Mouse (Mus musculus) forebrain, embryonic 16.5 days (tissue): ENCODE data around the gene Gm37240. TPM values are rescaled to one million over a fixed set of nuclear protein-coding genes. Genes with fewer than 3 reads are reported as not detected.

Experiments used
- ATAC-seq: fragments of 200-750 bp; cut with Nextera tagmentation; 2 replicates; pipeline ENCODE4 v1.8.0; 2017; ENCODE audit warnings: mild to moderate bottlenecking, moderate library complexity
- H3K27ac ChIP-seq: fragments of 300-500 bp; sonication (generic); 2 replicates; pipeline ENCODE4 v1.5.1; 2014; ENCODE audit warnings: low read length, control low read depth
- H3K27me3 ChIP-seq: fragments of 300-500 bp; sonication (generic); replicated peaks from 2 replicates; pipeline ENCODE4 v1.6.1; 2014; ENCODE audit warnings: low read length; ENCODE audit not compliant: control insufficient read depth, insufficient read depth
- H3K36me3 ChIP-seq: fragments of 300-500 bp; sonication (generic); 2 replicates; pipeline ENCODE4 v1.6.1; 2014; ENCODE audit not compliant: control insufficient read depth, insufficient read depth
- H3K4me1 ChIP-seq: fragments of 300-500 bp; sonication (generic); replicated peaks from 2 replicates; pipeline ENCODE4 v1.6.1; 2014; ENCODE audit warnings: low read length; ENCODE audit not compliant: control insufficient read depth, insufficient read depth
- H3K4me2 ChIP-seq: fragments of 300-500 bp; sonication (generic); 2 replicates; pipeline ENCODE4 v1.6.1; 2014; ENCODE audit warnings: mild to moderate bottlenecking, low read length, control low read depth
- H3K4me3 ChIP-seq: fragments of 300-500 bp; sonication (generic); replicated peaks from 2 replicates; pipeline ENCODE4 v1.5.1; 2014; ENCODE audit warnings: mild to moderate bottlenecking, low read length, control low read depth
- H3K9ac ChIP-seq: fragments of 300-500 bp; sonication (generic); replicated peaks from 2 replicates; pipeline ENCODE4 v1.6.1; 2014; ENCODE audit warnings: low read depth, low read length, control low read depth
- H3K9me3 ChIP-seq: fragments of 300-500 bp; sonication (generic); 2 replicates; pipeline ENCODE4 v1.6.1; 2016; ENCODE audit warnings: low read length; ENCODE audit not compliant: control insufficient read depth
- WGBS: fragments of 180-500 bp; shearing (Covaris S2); extraction: QIAGEN DNeasy Blood & Tissue Kit; methylation state at CpG from one replicate; pipeline ENCODE4 v1.1.7; 2014; 5-methylcytosine and 5-hydroxymethylcytosine counted together
- polyA plus RNA-seq: library from polyadenylated mRNA; unstranded; fragments of >200 nt; fragmentation: Nextera tagmentation; extraction: Ambion mirVana; gene quantifications from 2 replicates; pipeline ENCODE4 v1.2.1, GENCODE M21; 2015

Gm37240 gene
- polyA plus RNA-seq, 1 experiment from 2014 or later, result 1.6 TPM

DNA sequence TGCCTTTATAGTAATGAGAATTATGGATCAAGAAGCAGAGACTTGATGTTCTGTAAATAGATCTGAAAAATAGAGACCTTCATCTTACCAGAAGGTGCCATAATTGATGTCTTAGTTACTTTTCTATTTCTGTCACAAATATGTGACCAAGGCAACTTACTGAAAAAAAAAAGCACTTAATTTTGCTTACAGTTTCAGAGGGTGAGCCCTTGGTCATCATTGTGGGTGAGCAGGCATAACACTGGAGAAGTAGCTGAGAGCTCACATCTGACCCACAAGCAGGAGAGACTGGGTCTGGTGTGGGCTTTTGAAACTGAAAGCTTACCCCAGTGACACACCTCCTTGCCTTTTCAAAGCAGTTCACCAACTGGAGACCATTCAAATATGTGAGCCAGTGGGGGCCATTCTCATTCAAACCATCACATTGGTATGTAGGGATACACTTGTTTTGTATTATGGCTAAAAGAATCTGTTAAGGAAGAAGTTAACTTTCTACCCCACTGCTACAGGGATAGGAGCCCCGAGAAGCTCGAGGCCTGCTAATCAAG, 1066.6 kb downstream of the Gm37240 start:
- Histone ChIP-seq H3K27ac (no peak overlapping the region), H3K9me3 (no peaks in the 10 kb centered on the region), H3K9ac (no peak overlapping the region), H3K4me3 (no peak overlapping the region), H3K36me3 (no peaks in the 10 kb centered on the region), H3K27me3 (no peaks in the 10 kb centered on the region), H3K4me1 (peaks cover 7% of the 10 kb centered on the region), H3K4me2 (no peak overlapping the region)
- 38% methylated on average over 2 of the region's 2 CpGs for WGBS
- no peak for ATAC-seq

DNA sequence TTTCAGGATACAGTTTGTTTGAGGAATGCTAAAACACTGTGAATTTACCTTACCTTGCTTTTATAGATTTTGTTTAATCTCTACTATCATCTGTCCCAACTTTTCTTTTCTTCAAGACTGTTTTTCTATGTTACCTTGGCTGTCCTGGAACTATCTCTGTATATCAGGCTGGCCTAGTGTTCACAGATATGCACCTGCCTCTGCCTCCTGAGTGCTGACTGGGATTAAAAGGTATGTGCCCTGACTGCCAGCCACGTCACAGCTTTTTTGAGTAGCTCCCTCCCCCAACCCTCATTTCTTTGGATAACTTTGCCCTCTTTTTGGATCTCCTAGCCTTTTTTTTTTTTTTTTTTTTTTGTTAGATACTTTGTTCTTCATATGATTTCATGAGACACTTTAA, 1070.4 kb downstream of the Gm37240 start:
- H3K9me3 ChIP-seq, result no peaks in the 10 kb centered on the region

DNA sequence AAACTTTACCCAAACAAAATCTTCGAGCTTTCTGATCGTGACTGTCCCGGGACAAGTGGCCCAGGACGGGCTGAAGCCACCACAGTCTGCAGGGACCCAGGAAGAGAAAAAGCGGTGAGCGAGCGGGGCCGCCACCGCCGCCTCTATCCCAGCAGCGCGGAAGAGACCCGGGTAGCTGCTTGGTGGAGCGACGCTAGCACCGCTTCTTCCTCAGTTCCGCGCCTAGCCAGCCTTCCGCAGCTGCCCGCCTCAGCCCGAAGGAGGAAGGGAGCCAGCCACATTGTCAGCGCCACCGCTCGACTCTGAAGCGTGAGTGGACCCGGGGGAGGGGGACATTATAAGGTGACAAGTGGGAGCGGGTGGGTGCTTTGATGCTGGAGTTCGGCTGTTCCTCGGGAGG, 1071.9 kb downstream of the Gm37240 start:
- Histone ChIP-seq H3K27ac (peak overlapping the region; percentile 96), H3K9ac (peak overlapping the region; percentile 87), H3K4me1 (peaks cover 23% of the 10 kb centered on the region), H3K36me3 (no peaks in the 10 kb centered on the region), H3K4me3 (peak overlapping the region; percentile 98), H3K4me2 (peak overlapping the region; percentile 99), H3K27me3 (no peaks in the 10 kb centered on the region), H3K9me3 (no peaks in the 10 kb centered on the region)
- ATAC-seq, result peak; percentile 4; the same call in 1 of the 2 replicates
- 0% methylated on average over 29 of the region's 29 CpGs for WGBS

More for the DNA sequence above, 1070.4 kb downstream of the Gm37240 start:
- H3K27ac ChIP-seq, result no peak overlapping the region
- H3K9ac ChIP-seq, result no peak overlapping the region
- H3K4me2 ChIP-seq, result no peak overlapping the region
- peaks cover 23% of the 10 kb centered on the region for H3K4me1 ChIP-seq
- no peaks in the 10 kb centered on the region for H3K36me3 ChIP-seq
- no peaks in the 10 kb centered on the region for H3K27me3 ChIP-seq
- no peak overlapping the region for H3K4me3 ChIP-seq
- 44% methylated on average over 1 of the region's 1 CpGs for WGBS
- no peak for ATAC-seq

DNA sequence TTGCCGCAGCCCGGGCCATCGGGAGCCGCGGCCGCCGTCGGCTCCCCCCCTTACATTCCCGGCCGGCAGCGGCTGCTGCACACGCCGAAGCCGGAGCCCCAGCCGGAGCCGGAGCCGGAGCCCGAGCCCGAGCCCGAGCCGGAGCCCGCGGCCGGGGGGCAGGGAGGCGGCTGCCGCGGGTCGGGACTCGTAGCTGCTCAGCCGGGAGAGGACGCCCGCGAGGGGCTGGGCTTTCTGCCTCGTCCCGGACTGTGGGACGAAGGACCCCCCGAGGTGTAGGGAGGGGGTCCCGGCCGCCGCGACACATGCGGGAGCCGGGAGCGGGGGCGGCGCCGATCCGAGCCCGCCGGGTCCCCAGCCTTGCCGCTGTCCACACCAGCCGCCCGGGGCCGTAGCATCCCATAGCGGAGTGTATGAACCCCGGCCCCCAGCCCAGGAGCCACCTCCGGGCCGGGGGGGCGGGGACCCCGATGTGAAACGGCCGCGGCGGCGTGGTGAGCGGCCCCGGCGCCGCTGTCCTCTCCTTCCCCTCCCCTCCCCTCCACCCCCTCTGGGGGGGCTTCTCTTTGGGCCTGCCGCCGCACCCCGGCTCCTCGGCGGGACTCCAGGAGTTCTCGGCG, 1072.4 kb downstream of the Gm37240 start, which contains the start of gene Fbxw7:
Fbxw7 (plus strand) TSS at position 507 of the 620 bp plus-strand sequence.
- H3K4me1 ChIP-seq, result peaks cover 23% of the 10 kb centered on the region
- H3K36me3 ChIP-seq, result no peaks in the 10 kb centered on the region
- peak within 1 kb of the TSS; percentile 96 for H3K27ac ChIP-seq
- peak within 1 kb of the TSS; percentile 98 for H3K4me3 ChIP-seq
- WGBS, result under 1% methylated on average over 72 of the region's 76 CpGs
- no peak for ATAC-seq
- H3K27me3 ChIP-seq, result no peaks in the 10 kb centered on the region
- no peaks in the 10 kb centered on the region for H3K9me3 ChIP-seq
- H3K9ac ChIP-seq, result peak within 1 kb of the TSS; percentile 87
- peak within 1 kb of the TSS; percentile 99 for H3K4me2 ChIP-seq

DNA sequence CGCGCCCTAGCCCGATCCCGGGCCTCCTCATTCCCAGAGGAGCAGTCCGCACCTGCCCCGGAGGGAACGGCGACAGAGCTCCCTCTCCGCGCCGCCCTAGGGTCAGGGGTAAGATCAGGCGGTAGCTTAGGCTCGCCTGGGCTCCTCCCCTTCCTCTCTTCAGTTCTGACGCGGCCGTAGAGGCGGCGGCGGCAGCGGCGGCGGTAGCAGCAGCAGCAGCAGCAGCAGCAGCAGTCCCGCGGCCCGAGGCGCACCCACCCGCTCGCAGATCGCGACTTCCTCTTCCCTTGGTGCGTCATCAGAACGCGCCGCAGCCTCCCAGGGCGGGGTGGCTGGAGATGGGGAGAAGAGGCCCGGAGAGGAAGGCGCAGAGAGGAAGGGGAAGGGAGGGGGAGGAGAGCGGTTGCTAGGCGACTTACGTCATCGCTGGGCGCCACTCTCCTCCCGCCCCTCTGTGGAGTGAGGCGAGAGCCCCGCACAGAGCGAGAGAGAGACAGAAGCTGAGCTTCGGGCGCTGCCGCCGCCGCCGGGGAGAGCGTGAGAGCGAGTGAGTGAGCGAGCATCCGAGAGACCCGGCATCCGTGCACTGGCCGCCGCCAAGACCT, 1073.1 kb downstream of the Gm37240 start:
- under 1% methylated on average over 48 of the region's 60 CpGs for WGBS
- Histone ChIP-seq H3K4me1 (peaks cover 23% of the 10 kb centered on the region), H3K9me3 (no peaks in the 10 kb centered on the region), H3K4me2 (peak overlapping the region; percentile 99), H3K4me3 (peak overlapping the region; percentile 98), H3K36me3 (no peaks in the 10 kb centered on the region), H3K9ac (peak overlapping the region; percentile 87), H3K27me3 (no peaks in the 10 kb centered on the region), H3K27ac (peak overlapping the region; percentile 96)
- peak; percentile 98 for ATAC-seq

DNA sequence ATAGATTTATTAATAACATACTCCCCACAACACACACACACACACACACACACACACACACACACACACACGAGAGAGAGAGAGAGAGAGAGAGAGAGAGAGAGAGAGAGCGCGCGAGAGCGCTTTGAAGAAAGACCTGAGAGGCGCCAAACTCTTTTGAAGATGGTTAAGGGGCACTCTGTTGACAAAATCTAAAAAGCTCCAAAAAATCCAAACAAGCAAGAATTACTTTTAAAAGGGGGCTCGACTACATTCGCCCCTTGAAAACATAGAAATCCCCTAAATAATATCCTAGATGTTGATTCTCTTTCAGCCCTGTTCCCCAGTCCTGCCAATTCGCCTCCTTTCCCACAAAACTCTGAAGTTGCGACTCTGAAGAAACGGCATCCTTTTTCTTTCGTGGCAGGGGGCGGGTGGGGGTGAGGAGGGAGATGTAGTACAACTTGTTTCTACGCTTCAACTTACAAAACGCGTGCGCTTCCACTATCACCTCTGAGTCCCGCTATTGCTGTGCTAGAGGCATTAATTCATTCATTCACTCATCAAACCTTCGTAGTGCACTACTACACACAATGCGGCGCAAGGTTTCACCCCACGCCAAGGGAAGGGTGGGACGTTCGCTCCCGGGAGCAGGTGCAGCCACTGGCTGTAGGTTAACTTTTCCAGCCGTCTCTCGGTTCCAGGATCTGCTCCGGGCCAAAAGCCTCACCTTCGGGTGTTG, 1073.7 kb downstream of the Gm37240 start:
- H3K4me3 ChIP-seq, result peak overlapping the region; percentile 98
- H3K4me1 ChIP-seq, result peaks cover 23% of the 10 kb centered on the region
- no peaks in the 10 kb centered on the region for H3K27me3 ChIP-seq
- H3K9ac ChIP-seq, result peak overlapping the region; percentile 87
- H3K9me3 ChIP-seq, result no peaks in the 10 kb centered on the region
- no peaks in the 10 kb centered on the region for H3K36me3 ChIP-seq
- H3K27ac ChIP-seq, result peak overlapping the region; percentile 96
- H3K4me2 ChIP-seq, result peak overlapping the region; percentile 87
- ATAC-seq, result peak; percentile 32; the same call in 1 of the 2 replicates
- under 1% methylated on average over 29 of the region's 29 CpGs for WGBS

DNA sequence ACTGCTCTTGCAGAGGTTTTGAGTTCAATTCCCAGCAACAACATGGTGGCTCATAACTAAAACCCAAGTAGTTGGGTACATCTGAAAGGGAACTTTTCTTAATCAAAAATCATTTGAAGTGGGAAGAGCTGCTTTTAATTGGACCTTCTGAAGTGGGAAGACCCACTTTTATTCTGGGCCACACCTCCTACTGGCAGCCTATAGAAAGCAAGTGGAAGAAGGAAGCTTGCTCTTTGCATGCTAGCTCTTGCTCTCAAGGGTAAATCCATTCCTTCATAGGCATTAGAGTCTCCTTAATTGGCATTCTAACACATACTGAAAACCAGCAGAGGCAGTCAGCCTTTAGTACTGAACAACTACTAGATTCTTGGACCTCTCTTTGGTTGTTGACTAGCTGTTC, 1076.5 kb downstream of the Gm37240 start:
- ATAC-seq, result no peak
- H3K9ac ChIP-seq, result no peak overlapping the region
- no peak overlapping the region for H3K27ac ChIP-seq
- H3K36me3 ChIP-seq, result no peaks in the 10 kb centered on the region
- H3K27me3 ChIP-seq, result no peaks in the 10 kb centered on the region
- no peak overlapping the region for H3K4me3 ChIP-seq
- H3K4me1 ChIP-seq, result peaks cover 16% of the 10 kb centered on the region
- no peaks in the 10 kb centered on the region for H3K9me3 ChIP-seq
- no peak overlapping the region for H3K4me2 ChIP-seq

DNA sequence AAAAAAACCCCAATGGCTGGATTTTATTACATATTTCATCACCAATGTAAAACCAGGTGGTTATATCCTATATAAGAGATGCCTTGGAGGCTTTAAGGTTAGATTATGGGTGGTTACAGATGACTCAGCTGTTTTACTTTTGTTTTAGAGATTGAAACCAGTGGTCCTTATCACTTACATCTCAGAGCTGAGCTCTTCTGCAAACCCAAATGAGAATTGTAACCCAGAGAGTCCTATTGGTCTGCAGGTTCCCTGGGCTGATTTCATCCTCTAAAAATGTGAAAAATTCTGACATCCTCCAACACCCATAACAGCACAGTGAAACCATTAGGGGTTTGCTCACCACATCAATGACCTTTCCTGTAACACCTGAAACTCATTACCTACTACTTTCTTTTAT, 1078.4 kb downstream of the Gm37240 start:
- no peaks in the 10 kb centered on the region for H3K27me3 ChIP-seq
- no peak for ATAC-seq
- H3K4me2 ChIP-seq, result no peak overlapping the region
- H3K4me3 ChIP-seq, result no peak overlapping the region
- H3K9ac ChIP-seq, result no peak overlapping the region
- H3K9me3 ChIP-seq, result no peaks in the 10 kb centered on the region
- no peaks in the 10 kb centered on the region for H3K36me3 ChIP-seq
- H3K27ac ChIP-seq, result no peak overlapping the region
- peaks cover 12% of the 10 kb centered on the region for H3K4me1 ChIP-seq

DNA sequence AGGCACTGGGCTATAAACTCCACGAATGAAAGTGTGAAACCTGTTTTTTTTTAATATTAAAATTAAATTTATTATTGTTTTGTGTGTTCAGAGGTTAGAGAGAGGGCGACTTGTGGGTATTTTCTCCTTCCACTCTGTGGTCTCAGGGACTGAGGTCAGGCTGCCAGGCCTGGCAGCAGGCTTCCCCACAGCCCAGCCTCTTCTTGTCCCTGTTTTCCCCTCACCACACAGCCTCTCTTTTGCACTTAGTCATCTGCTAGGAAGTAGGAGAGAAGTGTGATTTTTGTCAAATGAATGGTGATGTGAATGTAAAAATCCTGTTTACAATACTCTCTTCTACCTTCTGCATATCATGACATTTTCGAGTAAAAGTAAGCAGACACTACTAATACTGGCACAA, 1079.5 kb downstream of the Gm37240 start:
- ATAC-seq, result no peak
- Histone ChIP-seq H3K9ac (no peak overlapping the region), H3K27me3 (no peaks in the 10 kb centered on the region), H3K9me3 (no peaks in the 10 kb centered on the region), H3K36me3 (no peaks in the 10 kb centered on the region), H3K4me2 (no peak overlapping the region), H3K4me1 (peaks cover 4% of the 10 kb centered on the region), H3K27ac (no peak overlapping the region), H3K4me3 (no peak overlapping the region)
- WGBS, result 78% methylated on average over 3 of the region's 3 CpGs
